Mouse (Mus musculus) kidney, adult 2 months (tissue): ENCODE measurements around the gene Prex1.

Experiments
- CTCF ChIP-seq: fragments of 200-500 bp; conservative IDR thresholded peaks from 2 replicates; pipeline ENCODE4 v1.5.1; 2011; ENCODE audit warnings: low read depth, mild to moderate bottlenecking, control low read depth, low read length, moderate library complexity, mixed read lengths; ENCODE audit not compliant: insufficient read depth, insufficient read length
- POLR2A ChIP-seq: fragments of 200-500 bp; IDR thresholded peaks from one replicate; pipeline ENCODE4 v1.6.1; 2011; ENCODE audit warnings: low read depth, low read length, control low read depth

- TF ChIP-seq POLR2A (no peak), CTCF (no peak)
These were observed 14.1 kb downstream of the Prex1 start for GRCm38 (mm10) chr2:166699552-166699951.
